Mouse (Mus musculus): ENCODE data around the gene Cfap58.

The Cfap58 gene

DNA sequence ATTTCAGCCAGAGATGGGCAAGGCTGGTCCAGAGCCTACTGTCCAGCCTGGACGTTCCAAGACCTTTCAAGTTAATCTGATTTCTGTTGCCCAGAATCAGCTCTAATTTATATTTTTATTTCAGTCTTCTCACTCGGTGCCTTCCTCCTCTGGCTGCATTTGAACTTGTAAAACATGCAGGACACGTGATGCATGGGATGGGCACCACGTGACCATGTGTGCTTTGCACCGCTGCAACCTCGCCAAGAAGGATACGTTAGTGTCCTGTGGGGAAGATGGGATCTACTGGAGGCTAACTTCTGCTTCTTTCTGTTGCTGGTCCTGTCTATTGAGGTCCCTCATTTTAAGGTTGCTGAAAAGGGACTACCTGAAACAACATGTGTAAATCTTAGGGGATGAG is 109.8 kb downstream of the Cfap58 start:
- DNase-seq (ENCODE audit: extremely low read depth, insufficient read length, low spot score): no peak

DNA sequence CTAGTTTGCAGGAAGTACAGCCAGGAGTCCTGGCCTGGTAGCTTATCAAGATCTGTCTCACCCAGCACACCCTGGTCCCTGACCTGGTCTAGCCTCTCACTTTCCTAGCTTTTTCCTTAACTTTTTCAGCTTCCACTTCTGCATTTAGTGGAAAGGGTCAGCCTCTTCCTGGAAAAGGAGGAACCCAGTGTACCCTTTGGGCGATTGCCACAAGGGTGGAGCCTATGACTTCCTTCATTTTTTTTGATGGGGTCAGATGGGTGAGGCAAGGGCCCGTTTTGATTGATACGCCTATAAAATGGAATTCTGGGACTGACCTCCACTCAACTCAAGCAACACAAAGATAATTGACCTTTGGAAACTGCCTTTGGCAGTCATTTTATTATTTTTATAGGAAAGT is 111.9 kb downstream of the Cfap58 start:
- DNase-seq (ENCODE audit: extremely low read depth, insufficient read length, low spot score): no peak

DNA sequence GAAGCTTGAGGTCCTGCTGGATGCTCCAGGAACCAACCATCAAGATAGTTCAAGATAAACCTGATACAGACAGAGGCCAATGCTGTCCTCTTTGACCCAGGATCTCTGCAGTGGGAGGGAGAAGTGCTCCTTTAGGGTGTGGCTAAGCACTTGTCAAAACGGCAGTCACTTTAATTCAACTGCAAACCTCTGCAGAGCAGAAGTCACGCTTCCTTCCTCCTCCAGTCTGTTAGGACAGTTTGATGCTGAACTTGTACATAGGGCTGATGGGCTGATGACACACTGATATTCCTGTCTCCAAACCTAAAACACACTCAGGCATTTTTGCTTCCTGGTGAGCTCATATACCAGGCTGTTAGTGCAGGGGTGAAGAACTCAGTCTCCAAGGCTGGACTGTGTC is 125.8 kb downstream of the Cfap58 start:
- no peak for DNase-seq (ENCODE audit: extremely low read depth, insufficient read length, low spot score)

DNA sequence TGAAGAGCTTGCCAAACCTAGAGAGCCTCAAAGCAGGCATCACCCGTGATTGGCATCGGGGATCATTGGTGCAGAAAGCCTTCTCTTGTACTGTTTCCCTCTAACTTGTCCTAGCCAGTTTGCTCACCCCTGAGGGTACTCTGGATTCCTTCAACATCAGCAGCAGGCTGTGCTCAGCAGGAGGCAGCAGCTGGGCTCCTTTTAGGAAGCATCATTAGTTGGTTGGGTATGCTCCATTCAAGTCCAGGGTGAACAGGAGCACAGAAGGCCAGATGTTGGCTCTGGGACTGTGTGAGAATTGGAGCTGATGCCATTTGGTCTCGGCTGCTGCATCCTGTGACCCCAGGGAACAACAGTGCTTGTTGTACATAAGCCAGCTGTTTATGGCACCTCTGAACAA is 142.2 kb downstream of the Cfap58 start:
- no peak for DNase-seq (ENCODE audit: extremely low read depth, insufficient read length, low spot score)

DNA sequence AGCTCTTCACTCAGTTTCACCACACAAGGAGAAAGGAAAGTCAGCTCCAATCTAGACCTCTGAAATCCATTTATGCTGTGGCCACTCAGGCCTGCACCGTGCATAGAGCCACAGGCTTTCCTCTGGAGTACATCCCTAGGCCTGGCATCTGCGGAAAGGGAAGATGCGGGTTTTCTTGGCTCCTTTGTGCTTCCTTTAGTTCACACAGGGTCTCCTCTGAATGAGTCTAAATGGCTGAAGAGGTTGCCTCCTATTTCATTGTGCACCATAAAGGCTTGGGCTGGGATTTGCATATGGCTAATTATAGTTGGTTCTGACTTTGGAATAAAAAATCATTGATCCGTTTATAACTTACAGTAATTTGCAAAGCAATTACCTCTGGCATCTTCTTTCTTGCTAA is 144.0 kb downstream of the Cfap58 start:
- no peak for DNase-seq (ENCODE audit: extremely low read depth, insufficient read length, low spot score)
